In genomic region chr4:81178047-81178781, GRCm38 (mm10) we compare ENCODE assay signal across 8 mouse cellular contexts.
DNase-seq lines count a peak whose midpoint lies in the region; ATAC-seq lines count a peak whose summit lies in the region.

No protein-coding gene starts in this region.

- ATAC-seq in heart, embryonic 14.5 days (ENCODE audit: insufficient number of reproducible peaks, insufficient read depth, low FRiP score, low read depth): no peak
- 0 out of 2 replicates have a peak, but pooled peaks have one; percentile 15 for ATAC-seq in common myeloid progenitor, adult 5-6 weeks (replicated peaks; ENCODE audit: low read depth, poor library complexity, severe bottlenecking)
- ATAC-seq in kidney, embryonic 15.5 days (replicated peaks; ENCODE audit: low FRiP score): peak; percentile 27; the same call in 1 of the 2 replicates
- ATAC-seq in midbrain, embryonic 12.5 days (ENCODE audit: low FRiP score, low read depth): 0 out of 2 replicates have a peak, but pooled peaks have one; percentile 5

- no peaks in the 10 kb centered on the region for H3K9me3 ChIP-seq in heart, embryonic 14.5 days (ENCODE audit: control insufficient read depth, low read length)
- H3K9me3 ChIP-seq in kidney, embryonic 15.5 days (replicated peaks): no peaks in the 10 kb centered on the region
- no peaks in the 10 kb centered on the region for H3K9me3 ChIP-seq in midbrain, embryonic 12.5 days

- H3K4me1 ChIP-seq in heart, embryonic 14.5 days (ENCODE audit: control insufficient read depth in 2 of 2, insufficient read depth in 2 of 2, low read length in 2 of 2): no peaks in the 10 kb centered on the region
- H3K4me1 ChIP-seq in kidney, embryonic 15.5 days: peaks cover 19% of the 10 kb centered on the region
- 0 out of 2 replicates have a peak, but pooled peaks cover 3% of the 10 kb centered on the region for H3K4me1 ChIP-seq in midbrain, embryonic 12.5 days

- H3K4me3 ChIP-seq in heart, embryonic 14.5 days (ENCODE audit: control insufficient read depth in 1 of 2, insufficient read depth in 1 of 2, low read depth in 1 of 2, low read length in 2 of 2): no peak overlapping the region
- H3K4me3 ChIP-seq in kidney, embryonic 15.5 days (replicated peaks): no peak overlapping the region
- no peak overlapping the region for H3K4me3 ChIP-seq in midbrain, embryonic 12.5 days

- peak overlapping the region; percentile 19 to 22; a peak in 1 of 4 replicates for H3K27ac ChIP-seq in heart, embryonic 14.5 days (replicated peaks in 1 of 2; ENCODE audit: control insufficient read depth in 1 of 2, insufficient read depth in 1 of 2, low read depth in 2 of 2, low read length in 2 of 2)
- peak overlapping the region; percentile 49 for H3K27ac ChIP-seq in kidney, embryonic 15.5 days
- no peak overlapping the region for H3K27ac ChIP-seq in midbrain, embryonic 12.5 days (replicated peaks)

- no peak overlapping the region for H3K9ac ChIP-seq in heart, embryonic 14.5 days (ENCODE audit: low read length)
- H3K9ac ChIP-seq in kidney, embryonic 15.5 days: no peak overlapping the region
- no peak overlapping the region for H3K9ac ChIP-seq in midbrain, embryonic 12.5 days (replicated peaks)

- 67% methylated on average over 14 of the region's 14 CpGs for WGBS in heart, embryonic 14.5 days
- WGBS in kidney, embryonic 15.5 days: 60% methylated on average over 14 of the region's 14 CpGs
- WGBS in midbrain, embryonic 12.5 days: 82% methylated on average over 14 of the region's 14 CpGs

- no peak for DNase-seq in heart, adult 8-10 months (ENCODE audit: low spot score)
- DNase-seq in left cerebral cortex, adult 18-20 months (ENCODE audit: low spot score in 2 of 2): no peak
- DNase-seq in left cerebral cortex, adult 8-10 months (ENCODE audit: low spot score in 2 of 2): no peak
- no peak for DNase-seq in gastrocnemius, adult 18-20 months (ENCODE audit: low spot score)

- no peak overlapping the region for H3K4me2 ChIP-seq in heart, embryonic 14.5 days (ENCODE audit: low read length)
- H3K4me2 ChIP-seq in kidney, embryonic 15.5 days: no peak overlapping the region
- no peak overlapping the region for H3K4me2 ChIP-seq in midbrain, embryonic 12.5 days (replicated peaks)

- no peaks in the 10 kb centered on the region for H3K27me3 ChIP-seq in heart, embryonic 14.5 days (ENCODE audit: control insufficient read depth, insufficient read depth, low read length)
- H3K27me3 ChIP-seq in kidney, embryonic 15.5 days: no peaks in the 10 kb centered on the region
- H3K27me3 ChIP-seq in midbrain, embryonic 12.5 days: no peaks in the 10 kb centered on the region

- H3K36me3 ChIP-seq in heart, embryonic 14.5 days (ENCODE audit: control insufficient read depth, insufficient read depth, low read length): no peaks in the 10 kb centered on the region
- no peaks in the 10 kb centered on the region for H3K36me3 ChIP-seq in kidney, embryonic 15.5 days
- H3K36me3 ChIP-seq in midbrain, embryonic 12.5 days: no peaks in the 10 kb centered on the region
